Mouse (Mus musculus): ENCODE measurements around the gene Trim47. TPM values are rescaled to one million over a fixed set of nuclear protein-coding genes. Genes with fewer than 3 reads are reported as not detected.

Trim47 gene
- polyA plus RNA-seq, 1 experiment from 2014 or later = 30.9 TPM

- Histone ChIP-seq H3K36me3 (peaks cover 42% of the 10 kb centered on the region), H3K4me1 (peaks cover 17% of the 10 kb centered on the region), H3K27me3 (replicated peaks) (no peaks in the 10 kb centered on the region), H3K4me3 (replicated peaks) (no peak overlapping the region), H3K9ac (no peak overlapping the region), H3K4me2 (no peak overlapping the region), H3K9me3 (no peaks in the 10 kb centered on the region), H3K27ac (peak overlapping the region; percentile 9; the same call in 1 of the 2 replicates)
- 59% methylated on average over 10 of the region's 10 CpGs for WGBS
- ATAC-seq (ENCODE audit: insufficient read depth, low FRiP score, low read depth) = no peak
Measured at GRCm38 (mm10) chr11:116078676-116079320, 48.2 kb downstream of the Trim47 start.

DNA sequence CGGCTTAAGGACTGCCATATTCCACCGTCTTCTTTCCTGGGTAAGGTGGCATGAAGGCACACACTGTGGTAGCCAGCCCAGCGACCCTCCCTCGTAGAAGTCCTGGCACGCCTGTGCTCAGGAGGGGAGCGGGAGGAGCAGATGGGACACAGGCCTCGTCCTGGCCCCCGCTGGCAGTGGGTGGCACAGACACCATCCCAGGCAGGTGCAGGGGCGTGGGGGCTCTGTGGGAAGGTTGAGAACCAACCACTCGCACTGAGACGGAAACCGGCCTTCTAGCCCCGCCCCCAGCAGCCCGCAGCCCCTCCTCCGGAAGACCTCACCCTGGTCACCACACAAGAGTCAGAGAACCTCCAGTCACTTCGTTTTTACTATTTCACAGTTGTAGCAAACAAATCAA, 48.8 kb downstream of the Trim47 start:
- H3K36me3 ChIP-seq = peaks cover 37% of the 10 kb centered on the region
- H3K9ac ChIP-seq = no peak overlapping the region
- H3K27ac ChIP-seq = peak overlapping the region; percentile 89
- 9% methylated on average over 16 of the region's 16 CpGs for WGBS
- H3K4me3 ChIP-seq (replicated peaks) = peak overlapping the region; percentile 28
- ATAC-seq (ENCODE audit: insufficient read depth, low FRiP score, low read depth) = 0 out of 2 replicates have a peak, but pooled peaks have one; percentile 32
- no peaks in the 10 kb centered on the region for H3K9me3 ChIP-seq
- H3K27me3 ChIP-seq (replicated peaks) = no peaks in the 10 kb centered on the region
- peak overlapping the region; percentile 54 for H3K4me2 ChIP-seq
- peaks cover 17% of the 10 kb centered on the region for H3K4me1 ChIP-seq

DNA sequence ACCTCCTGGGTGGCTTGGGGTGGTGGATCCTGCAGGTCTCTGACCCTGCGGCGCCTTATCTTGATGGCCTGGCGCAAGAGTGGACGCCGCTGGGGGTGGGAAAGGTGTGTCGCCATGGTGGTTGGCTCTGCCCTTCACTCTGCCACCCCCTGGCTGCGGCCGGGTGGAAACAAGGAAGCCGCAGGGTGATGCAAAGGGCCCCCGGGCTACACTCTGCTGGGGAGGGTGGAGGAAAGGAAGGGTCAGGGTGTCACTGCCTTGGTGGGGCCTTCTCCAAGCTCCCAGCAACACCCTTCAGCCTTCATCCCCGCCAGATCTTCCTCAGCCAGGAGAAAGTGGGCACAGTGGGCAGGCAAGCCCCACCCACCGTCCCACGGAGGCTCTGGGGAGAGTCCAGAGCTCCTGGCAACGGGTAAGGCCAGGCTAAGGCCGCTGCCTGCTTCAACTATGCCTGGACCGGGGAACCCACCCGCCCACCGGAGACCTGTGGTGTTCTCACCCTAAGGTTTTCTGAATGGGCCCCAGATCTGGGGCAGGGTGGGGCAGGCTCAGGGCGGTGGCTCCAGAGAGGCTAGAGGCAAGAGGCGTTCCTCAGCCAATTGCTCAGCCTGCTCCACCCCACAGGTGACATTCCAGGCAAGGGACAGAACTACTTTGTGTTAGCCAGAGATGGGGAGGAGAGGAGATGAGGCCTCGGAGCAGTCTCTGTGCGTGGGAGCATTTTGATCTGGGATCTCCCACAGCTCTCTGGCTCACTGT, 49.4 kb downstream of the Trim47 start, which contains the start of gene Unc13d:
Unc13d (minus strand) TSS at position 516 of the 759 bp plus-strand sequence.
- 54% methylated on average over 22 of the region's 22 CpGs for WGBS
- 0 out of 2 replicates have a peak within 1 kb of the TSS, but pooled peaks have one; percentile 1 for H3K9ac ChIP-seq
- peaks cover 17% of the 10 kb centered on the region for H3K4me1 ChIP-seq
- H3K4me2 ChIP-seq = peak within 1 kb of the TSS; percentile 54
- H3K36me3 ChIP-seq = peaks cover 33% of the 10 kb centered on the region
- no peaks in the 10 kb centered on the region for H3K27me3 ChIP-seq (replicated peaks)
- peak within 1 kb of the TSS; percentile 89 for H3K27ac ChIP-seq
- H3K4me3 ChIP-seq (replicated peaks) = peak within 1 kb of the TSS; percentile 28
- no peaks in the 10 kb centered on the region for H3K9me3 ChIP-seq
- peak; percentile 82 for ATAC-seq (ENCODE audit: insufficient read depth, low FRiP score, low read depth)

DNA sequence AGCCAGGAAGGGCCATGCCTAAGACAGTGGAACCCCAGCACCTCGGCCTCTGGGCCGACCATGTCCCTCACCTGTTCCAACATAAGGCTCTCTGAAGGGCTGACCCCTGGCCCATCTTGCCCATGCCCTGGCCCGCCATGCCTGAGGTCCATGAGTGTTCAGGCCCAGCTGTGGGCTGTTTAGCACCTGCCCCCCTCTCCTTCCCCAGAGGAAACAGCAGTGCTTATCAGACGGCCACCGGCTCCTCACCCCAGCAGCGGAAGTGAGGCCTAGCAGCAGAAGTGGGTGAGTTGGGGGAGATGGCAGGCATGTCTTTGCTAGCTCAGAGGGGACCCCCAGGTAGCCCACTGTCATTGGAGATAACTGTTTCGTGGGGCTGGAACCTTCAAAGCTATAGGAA, 50.2 kb downstream of the Trim47 start:
- no peak overlapping the region for H3K9ac ChIP-seq

DNA sequence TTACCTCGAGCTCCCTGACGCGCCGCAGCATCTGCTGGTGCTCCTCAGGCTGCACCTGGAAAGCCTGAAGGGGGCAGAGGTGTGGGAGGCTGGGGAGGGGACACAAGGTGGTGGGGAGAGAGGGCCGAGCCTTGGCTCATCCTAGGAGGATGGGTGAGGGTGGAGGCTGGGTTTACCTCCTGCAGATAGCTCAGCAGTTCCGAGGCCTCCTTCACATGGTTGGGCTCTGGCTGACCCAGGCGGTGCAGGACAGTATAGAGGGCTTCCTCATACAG, 50.8 kb downstream of the Trim47 start:
- H3K27ac ChIP-seq = no peak overlapping the region
- no peaks in the 10 kb centered on the region for H3K27me3 ChIP-seq (replicated peaks)
- H3K4me2 ChIP-seq = peak overlapping the region; percentile 54; the same call in 1 of the 2 replicates
- no peak overlapping the region for H3K4me3 ChIP-seq (replicated peaks)
- H3K4me1 ChIP-seq = peaks cover 16% of the 10 kb centered on the region
- H3K36me3 ChIP-seq = peaks cover 19% of the 10 kb centered on the region
- ATAC-seq (ENCODE audit: insufficient read depth, low FRiP score, low read depth) = no peak
- WGBS = 45% methylated on average over 7 of the region's 7 CpGs
- H3K9me3 ChIP-seq = no peaks in the 10 kb centered on the region
- H3K9ac ChIP-seq = no peak overlapping the region

More for the DNA sequence above, 50.2 kb downstream of the Trim47 start:
- no peaks in the 10 kb centered on the region for H3K9me3 ChIP-seq
- peak overlapping the region; percentile 54 for H3K4me2 ChIP-seq
- H3K27ac ChIP-seq = peak overlapping the region; percentile 89; the same call in 1 of the 2 replicates
- H3K36me3 ChIP-seq = peaks cover 25% of the 10 kb centered on the region
- H3K27me3 ChIP-seq (replicated peaks) = no peaks in the 10 kb centered on the region
- H3K4me3 ChIP-seq (replicated peaks) = peak overlapping the region; percentile 28
- WGBS = 68% methylated on average over 7 of the region's 7 CpGs
- H3K4me1 ChIP-seq = peaks cover 17% of the 10 kb centered on the region
- no peak for ATAC-seq (ENCODE audit: insufficient read depth, low FRiP score, low read depth)

- Histone ChIP-seq H3K9ac (no peak overlapping the region), H3K9me3 (no peaks in the 10 kb centered on the region), H3K4me1 (peaks cover 13% of the 10 kb centered on the region), H3K27me3 (replicated peaks) (no peaks in the 10 kb centered on the region), H3K4me2 (0 out of 2 replicates have a peak overlapping the region, but pooled peaks have one; percentile 2), H3K27ac (no peak overlapping the region), H3K4me3 (replicated peaks) (no peak overlapping the region), H3K36me3 (peaks cover 15% of the 10 kb centered on the region; the same call in 1 of the 2 replicates)
- WGBS = 44% methylated on average over 20 of the region's 20 CpGs
- ATAC-seq (ENCODE audit: insufficient read depth, low FRiP score, low read depth) = no peak
Measured at GRCm38 (mm10) chr11:116075539-116076265, 51.3 kb downstream of the Trim47 start.

DNA sequence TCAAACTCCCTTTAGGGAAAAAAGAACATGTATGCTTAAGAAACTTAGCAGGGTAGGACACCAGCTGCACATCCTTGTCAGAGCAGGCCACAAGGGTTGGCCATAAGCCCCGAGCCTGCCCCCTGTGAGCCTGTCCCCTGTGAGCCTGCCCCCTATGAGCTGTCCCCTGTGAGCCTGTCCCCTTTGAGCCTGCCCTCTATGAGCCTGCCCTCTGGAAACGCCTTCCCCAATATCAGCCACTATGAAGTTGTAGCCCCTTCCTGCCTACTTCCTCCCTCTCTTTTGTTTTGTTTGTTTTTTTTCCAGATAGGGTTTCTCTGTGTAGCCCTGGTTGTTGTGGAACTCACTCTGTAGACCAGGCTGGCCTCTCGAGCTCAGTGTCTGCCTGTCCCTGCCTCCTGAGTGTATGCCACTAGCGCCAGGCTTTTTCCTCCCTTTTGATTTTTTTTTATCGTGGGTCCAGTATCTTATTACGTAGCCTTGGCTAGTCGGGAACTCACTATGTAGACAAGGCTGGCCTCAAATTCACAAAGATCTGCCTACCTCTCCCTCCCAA, 52.5 kb downstream of the Trim47 start:
- Histone ChIP-seq H3K4me1 (peaks cover 13% of the 10 kb centered on the region), H3K27me3 (replicated peaks) (no peaks in the 10 kb centered on the region), H3K4me3 (replicated peaks) (no peak overlapping the region), H3K36me3 (0 out of 2 replicates have a peak, but pooled peaks cover 6% of the 10 kb centered on the region), H3K27ac (no peak overlapping the region), H3K4me2 (no peak overlapping the region), H3K9ac (no peak overlapping the region), H3K9me3 (no peaks in the 10 kb centered on the region)
- WGBS = 58% methylated on average over 7 of the region's 7 CpGs
- ATAC-seq (ENCODE audit: insufficient read depth, low FRiP score, low read depth) = no peak

DNA sequence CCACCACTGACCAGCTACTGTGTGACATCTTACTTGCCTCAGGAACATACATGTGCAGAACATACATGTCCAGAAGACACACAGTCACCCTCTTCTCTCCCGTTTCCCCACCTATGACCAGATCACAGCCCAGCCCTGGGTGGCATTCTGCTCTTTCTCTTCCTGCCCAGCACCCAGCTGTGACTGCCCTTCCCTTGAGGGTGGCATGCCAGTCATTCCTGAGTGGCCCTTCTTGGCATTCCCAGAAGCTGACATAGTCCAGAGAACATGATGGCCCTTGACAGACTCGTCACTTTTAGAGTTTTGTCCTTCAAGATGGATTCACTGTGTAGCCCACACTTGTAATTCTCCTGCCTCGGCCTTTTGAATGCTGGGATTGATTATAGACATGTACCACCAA, 54.4 kb downstream of the Trim47 start:
- H3K4me1 ChIP-seq = 0 out of 2 replicates have a peak, but pooled peaks cover 10% of the 10 kb centered on the region
- H3K9me3 ChIP-seq = no peaks in the 10 kb centered on the region
- no peak overlapping the region for H3K4me3 ChIP-seq (replicated peaks)
- no peak overlapping the region for H3K27ac ChIP-seq
- H3K36me3 ChIP-seq = no peaks in the 10 kb centered on the region
- ATAC-seq (ENCODE audit: insufficient read depth, low FRiP score, low read depth) = no peak
- no peaks in the 10 kb centered on the region for H3K27me3 ChIP-seq (replicated peaks)
- H3K9ac ChIP-seq = no peak overlapping the region
- no peak overlapping the region for H3K4me2 ChIP-seq
- 68% methylated on average over 3 of the region's 3 CpGs for WGBS

GRCm38 (mm10) chr11:116071510-116071909, 55.5 kb downstream of the Trim47 start:
- no peak overlapping the region for H3K27ac ChIP-seq
- 0 out of 2 replicates have a peak, but pooled peaks cover 3% of the 10 kb centered on the region for H3K4me1 ChIP-seq
- no peak overlapping the region for H3K4me2 ChIP-seq
- H3K9ac ChIP-seq = no peak overlapping the region
- no peaks in the 10 kb centered on the region for H3K36me3 ChIP-seq
- H3K9me3 ChIP-seq = no peaks in the 10 kb centered on the region
- ATAC-seq (ENCODE audit: insufficient read depth, low FRiP score, low read depth) = no peak
- no peak overlapping the region for H3K4me3 ChIP-seq (replicated peaks)
- 58% methylated on average over 5 of the region's 5 CpGs for WGBS
- H3K27me3 ChIP-seq (replicated peaks) = no peaks in the 10 kb centered on the region

- Histone ChIP-seq H3K27ac (no peak overlapping the region), H3K9ac (no peak overlapping the region), H3K4me1 (no peaks in the 10 kb centered on the region), H3K27me3 (replicated peaks) (no peaks in the 10 kb centered on the region), H3K36me3 (peaks cover 4% of the 10 kb centered on the region; the same call in 1 of the 2 replicates), H3K4me2 (no peak overlapping the region), H3K9me3 (no peaks in the 10 kb centered on the region), H3K4me3 (replicated peaks) (no peak overlapping the region)
- WGBS = 81% methylated on average over 12 of the region's 12 CpGs
- no peak for ATAC-seq (ENCODE audit: insufficient read depth, low FRiP score, low read depth)
Measured at GRCm38 (mm10) chr11:116065345-116065744, 61.7 kb downstream of the Trim47 start.

DNA sequence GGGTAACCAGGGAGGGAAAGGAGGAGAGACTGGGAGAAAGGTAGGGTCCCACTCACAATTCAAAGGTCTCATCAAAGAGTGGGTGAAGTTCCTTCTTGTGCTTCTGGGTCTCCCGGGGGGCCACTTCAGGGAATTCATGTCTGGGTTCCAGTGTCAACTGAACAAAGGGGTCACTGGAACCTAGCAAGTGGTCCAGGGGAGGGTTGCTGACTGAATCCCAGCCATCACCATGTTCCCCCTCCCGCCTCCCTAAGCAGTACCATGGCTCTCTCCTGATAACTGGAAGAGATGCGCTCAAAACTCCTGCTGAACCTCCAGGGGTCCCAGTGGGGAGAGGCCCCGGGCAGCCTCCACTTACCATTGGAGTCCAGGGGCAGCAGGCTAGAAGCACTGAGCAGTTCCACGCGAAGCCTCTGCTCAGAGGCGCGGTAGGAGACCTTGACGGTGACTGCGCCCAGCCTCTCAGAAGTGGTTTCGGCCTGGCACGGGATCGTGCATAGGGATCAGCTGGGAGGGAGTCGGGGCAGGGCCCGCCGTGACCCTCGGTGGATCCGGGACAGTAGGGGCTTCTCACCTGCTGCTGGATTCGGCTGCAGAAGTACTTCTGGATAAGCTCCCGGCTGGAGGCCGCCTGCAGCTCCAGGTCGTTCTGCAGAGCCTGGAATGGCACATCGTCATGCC, 62.7 kb downstream of the Trim47 start:
- no peak overlapping the region for H3K27ac ChIP-seq
- no peak overlapping the region for H3K4me2 ChIP-seq
- peaks cover 13% of the 10 kb centered on the region for H3K36me3 ChIP-seq
- no peaks in the 10 kb centered on the region for H3K9me3 ChIP-seq
- H3K4me1 ChIP-seq = no peaks in the 10 kb centered on the region
- no peak overlapping the region for H3K9ac ChIP-seq
- WGBS = 59% methylated on average over 23 of the region's 23 CpGs
- H3K27me3 ChIP-seq (replicated peaks) = no peaks in the 10 kb centered on the region
- no peak for ATAC-seq (ENCODE audit: insufficient read depth, low FRiP score, low read depth)
- H3K4me3 ChIP-seq (replicated peaks) = no peak overlapping the region
